Mouse (Mus musculus) layer of hippocampus, adult 9-10 months (tissue): ENCODE results near the gene Mettl15.

Source experiments
- DNase-seq: peaks from one replicate; pipeline ENCODE4 v3.0.0; 2022; ENCODE audit warnings: low spot score

Gene Mettl15

DNA sequence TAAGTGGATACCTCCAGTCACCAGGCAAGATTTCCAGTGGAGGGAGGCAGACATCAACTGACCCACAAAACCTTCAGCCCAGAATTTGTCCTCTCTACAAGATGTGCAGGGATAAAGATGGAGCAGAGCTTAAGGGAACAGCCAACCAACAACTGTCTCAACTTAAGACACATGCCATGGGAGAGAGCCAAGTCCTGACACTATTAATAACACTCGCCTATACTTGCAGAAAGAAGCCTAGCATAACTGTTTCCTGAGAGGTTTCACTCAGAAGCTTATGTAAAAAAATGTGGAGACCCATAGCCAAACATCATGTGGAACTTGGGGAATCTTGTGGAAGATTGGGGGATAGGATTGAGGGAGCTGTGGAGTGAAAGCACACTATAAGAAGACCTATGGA lies 124.4 kb downstream of the Mettl15 start:
- DNase-seq = no peak

DNA sequence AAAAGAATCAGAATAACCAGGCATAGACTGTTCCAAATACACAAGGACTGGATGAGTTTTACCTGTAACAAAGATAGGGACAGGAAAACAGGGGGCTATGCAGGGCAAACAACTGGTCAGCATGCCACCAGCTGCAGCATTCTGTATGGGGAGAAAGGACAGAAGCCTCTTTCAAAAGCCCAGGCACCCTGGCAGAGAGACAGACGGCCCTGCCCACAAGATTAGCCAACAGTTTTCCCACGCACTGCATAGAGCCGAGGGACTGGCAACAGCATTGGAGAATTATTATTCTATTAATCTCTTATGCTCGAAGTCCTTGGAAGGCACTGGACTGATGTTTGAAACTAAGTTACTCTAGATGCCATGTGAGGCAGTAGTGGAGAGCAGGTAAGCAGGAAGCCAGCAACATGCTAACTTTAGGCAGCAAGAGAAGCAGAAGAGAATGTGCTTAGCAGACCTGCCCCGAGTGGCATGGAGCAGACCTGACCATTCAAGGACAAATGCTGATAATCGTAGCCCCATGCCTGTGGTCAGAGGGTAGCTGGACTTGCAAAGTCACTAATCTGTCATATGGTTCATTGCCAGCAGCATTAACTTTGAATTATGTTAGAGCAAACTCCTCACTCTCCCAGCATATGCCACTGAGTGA lies 127.0 kb downstream of the Mettl15 start:
- peak; percentile 17 for DNase-seq

DNA sequence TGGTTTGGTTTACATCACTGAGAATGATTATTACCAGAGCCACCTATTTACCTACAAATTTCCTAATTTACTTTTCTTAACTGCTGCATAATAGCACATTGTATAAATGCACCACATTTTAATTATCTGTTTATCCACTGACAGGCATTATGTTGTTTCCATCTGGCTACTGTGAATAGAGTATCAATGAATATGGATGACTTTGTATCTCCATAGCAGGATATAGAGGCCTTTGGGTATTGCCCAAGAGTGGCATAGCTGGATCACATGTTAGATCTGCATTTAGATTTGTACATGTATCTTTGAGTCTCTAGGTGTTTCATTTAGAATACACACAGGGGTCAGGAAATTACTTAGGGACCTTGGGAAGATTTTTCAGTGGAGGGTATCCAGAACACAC lies 133.3 kb downstream of the Mettl15 start:
- no peak for DNase-seq

DNA sequence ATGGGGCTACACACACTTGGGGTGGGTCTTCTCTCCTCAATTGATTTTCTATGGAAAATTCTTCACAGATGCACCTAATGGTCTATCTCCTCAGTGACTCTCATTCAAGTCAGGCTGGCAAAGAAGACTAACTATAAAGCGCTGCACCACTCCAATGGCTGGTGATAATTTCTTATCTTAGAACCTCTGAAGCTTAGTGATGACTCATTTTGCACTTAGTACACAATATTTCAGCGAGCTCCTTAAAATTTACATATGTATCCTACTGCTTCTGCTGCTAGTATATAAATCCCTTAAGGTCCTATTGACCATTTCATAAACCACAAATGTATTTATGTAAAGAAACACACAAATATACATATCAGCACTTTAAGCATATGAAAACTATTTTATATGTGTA lies 136.1 kb downstream of the Mettl15 start:
- no peak for DNase-seq

DNA sequence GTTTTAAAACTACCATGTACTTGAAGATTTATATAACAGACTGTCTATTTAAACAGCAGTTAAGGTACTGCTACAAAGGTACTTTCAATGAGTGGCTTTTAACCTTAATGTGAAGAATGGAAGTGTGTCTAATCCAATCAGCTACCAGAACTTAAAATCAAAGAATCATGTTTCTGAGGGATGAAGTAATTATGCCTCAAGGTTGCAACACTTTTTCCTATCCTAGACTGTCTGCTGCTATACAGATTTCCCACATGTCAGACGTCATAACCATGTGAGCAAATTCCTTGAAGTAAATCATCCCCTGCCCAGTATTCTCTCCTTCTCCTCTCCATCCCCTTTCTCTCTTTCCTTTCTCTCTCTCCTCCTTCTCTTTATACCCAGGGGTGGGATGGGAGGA lies 140.2 kb downstream of the Mettl15 start:
- DNase-seq = no peak

DNA sequence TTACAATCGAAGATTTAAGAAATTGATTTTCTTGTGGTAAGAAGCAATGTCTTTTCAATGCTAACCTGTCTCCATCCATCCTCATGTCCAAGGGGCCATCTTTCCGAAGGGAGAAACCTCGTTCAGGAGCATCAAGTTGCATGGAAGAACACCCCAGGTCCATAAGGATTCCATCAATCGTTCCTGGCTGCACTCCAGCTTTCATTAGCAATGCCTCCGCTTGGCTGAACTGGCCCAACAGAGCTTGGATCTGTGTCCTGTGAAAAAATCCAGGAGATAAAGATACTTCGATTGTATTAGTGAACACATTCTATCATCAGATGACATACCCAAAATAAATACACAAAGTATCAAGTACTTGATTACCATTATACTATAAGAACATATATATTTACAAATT lies 143.3 kb downstream of the Mettl15 start:
- no peak for DNase-seq

DNA sequence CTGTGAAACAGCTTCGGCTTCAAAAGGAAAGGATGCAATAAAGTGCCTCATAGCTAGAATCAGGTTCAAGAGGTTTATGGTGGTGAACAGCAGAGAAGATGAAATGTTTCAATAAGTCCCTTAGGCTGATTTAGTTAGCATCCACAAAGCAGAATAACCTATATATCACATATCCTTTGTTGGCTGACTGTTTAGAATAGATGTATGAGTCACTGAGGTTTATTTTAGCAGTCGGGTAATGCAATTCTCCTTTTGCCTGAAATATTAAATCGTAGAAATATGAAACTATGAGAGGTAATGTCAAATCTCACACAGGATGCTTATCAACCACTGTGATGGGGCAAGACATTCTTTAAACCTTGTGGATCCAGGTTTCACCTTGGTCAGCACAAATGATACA lies 149.8 kb downstream of the Mettl15 start:
- no peak for DNase-seq

DNA sequence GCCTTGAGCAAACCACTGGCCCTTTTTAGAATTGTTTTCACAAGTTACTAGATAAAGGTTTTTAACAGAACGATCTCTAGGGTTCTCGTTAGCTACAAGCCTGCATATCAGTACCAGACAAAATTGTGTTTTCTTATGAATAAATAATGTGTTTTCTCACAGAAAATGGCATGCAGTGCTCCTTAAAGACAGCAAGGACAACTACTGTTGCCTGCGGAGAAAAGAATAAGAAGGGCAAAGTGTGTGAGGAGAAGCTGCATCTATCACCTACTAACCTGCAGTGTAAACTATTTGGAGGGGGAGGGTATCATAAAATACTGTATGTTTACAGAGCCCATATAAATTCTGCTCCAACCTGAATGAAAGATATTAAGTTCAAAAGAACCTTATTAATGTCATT lies 150.6 kb downstream of the Mettl15 start:
- no peak for DNase-seq

DNA sequence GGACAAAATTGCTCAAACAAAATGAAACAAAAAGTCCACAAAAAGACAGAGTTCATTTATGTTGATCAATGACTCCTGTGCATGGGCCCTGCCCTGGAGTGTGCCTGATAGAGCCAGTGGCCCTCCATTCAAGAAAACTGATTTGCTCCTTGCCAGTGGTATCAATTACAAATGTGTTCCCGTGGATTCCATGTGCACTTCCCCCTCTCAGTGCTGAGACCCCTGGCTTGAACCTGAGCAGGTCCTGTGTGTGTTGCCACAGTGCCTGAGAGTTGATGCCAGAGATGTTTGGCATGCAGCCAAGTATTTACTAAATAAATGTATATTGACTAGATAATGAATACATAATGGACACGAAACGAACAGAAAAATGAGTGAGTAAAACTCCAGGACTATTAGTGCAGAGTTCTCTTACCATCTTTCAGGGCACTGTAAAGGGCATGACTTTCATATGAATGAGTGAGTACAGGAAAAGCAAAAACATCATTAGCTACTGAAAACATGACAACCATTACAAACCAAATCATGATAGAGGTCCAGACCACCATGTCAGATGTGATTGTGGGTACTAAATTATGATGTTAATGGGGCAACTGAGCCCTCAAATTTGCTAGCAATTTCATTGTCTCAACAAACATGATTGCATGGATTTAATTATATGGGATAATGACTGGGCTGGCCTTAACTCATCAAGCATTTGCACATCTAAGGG lies 174.6 kb downstream of the Mettl15 start:
- DNase-seq = no peak

DNA sequence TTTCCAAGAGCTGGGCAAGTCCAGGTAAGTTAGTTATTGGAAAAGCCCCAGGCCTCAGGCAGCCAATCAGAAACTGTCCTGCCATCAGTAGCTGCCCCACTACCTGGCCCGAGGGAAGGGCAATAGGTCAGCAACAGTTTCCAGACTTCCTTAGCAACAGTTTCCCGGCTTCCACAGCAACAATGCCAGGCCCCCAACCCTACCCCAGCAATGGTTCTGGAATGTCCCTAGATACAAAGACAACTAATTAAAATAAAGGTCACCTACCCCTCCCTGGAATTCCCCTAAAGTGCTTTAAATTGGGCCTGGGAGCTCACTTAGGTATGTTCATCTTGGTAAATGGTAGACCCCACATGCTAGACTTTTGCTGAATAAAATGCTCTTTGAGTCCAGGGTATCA lies 230.9 kb downstream of the Mettl15 start:
- no peak for DNase-seq
